Mouse (Mus musculus): ENCODE measurements at regions not wholly inside any gene's neighbourhood (a gene's known extent, or its start where the extent isn't known, plus 50 kb on each side); places are given as distances from the start of the nearest gene placed in this dataset.

DNA sequence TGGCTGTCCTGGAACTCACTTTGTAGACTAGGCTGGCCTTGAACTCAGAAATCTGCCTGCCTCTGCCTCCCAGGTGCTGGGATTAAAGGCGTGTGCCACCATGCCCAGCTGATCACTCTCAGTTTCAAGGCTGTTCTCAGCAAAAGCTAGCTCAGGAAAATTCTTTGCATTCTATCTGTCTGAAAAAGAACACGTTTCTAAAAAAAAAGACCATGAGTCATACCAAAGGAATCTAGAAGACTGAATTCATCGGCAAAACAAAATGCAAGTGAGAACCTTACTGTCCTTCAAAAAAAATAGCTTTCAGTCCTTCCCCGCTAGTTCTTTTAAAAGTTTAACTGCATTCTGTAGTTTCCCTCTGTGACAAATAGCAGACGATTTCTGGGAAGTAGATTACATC lies 596.3 kb upstream of the Syt1 start:
- no peak for ATAC-seq (replicated peaks)
- no peak overlapping the region for H3K9ac ChIP-seq
- no peaks in the 10 kb centered on the region for H3K4me1 ChIP-seq
- 79% methylated on average over 5 of the region's 5 CpGs for WGBS
- no peaks in the 10 kb centered on the region for H3K27me3 ChIP-seq (replicated peaks)
- no peak overlapping the region for H3K27ac ChIP-seq
- H3K36me3 ChIP-seq (replicated peaks), result no peaks in the 10 kb centered on the region
- no peak overlapping the region for H3K4me3 ChIP-seq
- H3K4me2 ChIP-seq, result no peak overlapping the region
- H3K9me3 ChIP-seq, result no peaks in the 10 kb centered on the region

DNA sequence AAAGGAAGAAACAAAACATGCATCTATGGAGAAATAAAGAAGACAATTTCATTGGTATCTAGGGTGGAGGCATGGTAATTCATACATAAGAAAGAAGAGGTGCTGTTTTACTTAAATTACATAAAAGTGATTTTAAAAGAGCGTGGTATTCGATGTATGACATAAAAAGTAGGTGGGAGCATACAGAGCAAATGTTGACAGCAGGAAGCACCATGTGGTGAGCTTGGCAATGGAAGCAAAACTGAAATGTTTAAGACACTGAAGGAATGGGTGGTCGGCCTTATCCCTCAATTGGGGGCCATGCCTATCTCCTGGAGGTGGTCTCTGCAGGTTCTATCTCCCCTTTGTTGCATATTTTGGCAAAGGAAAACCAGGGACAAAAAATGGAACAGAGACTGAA lies 592.5 kb upstream of the Syt1 start:
- no peak for ATAC-seq (replicated peaks)
- WGBS, result 92% methylated on average over 3 of the region's 3 CpGs

DNA sequence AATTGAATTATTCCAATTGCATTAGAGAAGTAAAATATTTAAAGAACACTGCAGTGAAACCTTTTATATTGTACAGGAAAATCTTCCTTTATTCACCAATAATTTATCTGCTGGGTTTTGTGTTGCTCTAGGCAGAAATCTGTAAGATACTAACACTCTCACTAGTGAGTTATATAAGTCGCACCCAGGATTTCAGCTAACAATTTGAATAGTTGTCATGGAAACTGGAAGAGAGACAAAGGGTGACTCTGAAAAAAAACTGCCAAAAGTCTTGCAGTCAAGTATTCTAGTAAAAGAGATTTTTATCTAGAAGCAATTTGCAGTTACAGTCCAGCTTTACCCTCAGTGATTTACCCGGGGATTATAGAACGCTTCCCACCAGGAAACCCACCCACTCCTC lies 587.8 kb upstream of the Syt1 start:
- H3K36me3 ChIP-seq (replicated peaks), result no peaks in the 10 kb centered on the region
- WGBS, result 18% methylated on average over 3 of the region's 3 CpGs
- no peak overlapping the region for H3K9ac ChIP-seq
- H3K4me3 ChIP-seq, result no peak overlapping the region
- no peaks in the 10 kb centered on the region for H3K9me3 ChIP-seq
- no peak overlapping the region for H3K4me2 ChIP-seq
- H3K4me1 ChIP-seq, result peaks cover 6% of the 10 kb centered on the region; the same call in 1 of the 2 replicates
- ATAC-seq (replicated peaks), result 0 out of 2 replicates have a peak, but pooled peaks have one; percentile 27
- H3K27ac ChIP-seq, result peak overlapping the region; percentile 58
- H3K27me3 ChIP-seq (replicated peaks), result no peaks in the 10 kb centered on the region

More for the DNA sequence above, 592.5 kb upstream of the Syt1 start:
- Histone ChIP-seq H3K4me3 (no peak overlapping the region), H3K9ac (no peak overlapping the region), H3K27ac (no peak overlapping the region), H3K4me1 (peaks cover 6% of the 10 kb centered on the region; the same call in 1 of the 2 replicates), H3K36me3 (replicated peaks) (no peaks in the 10 kb centered on the region), H3K4me2 (no peak overlapping the region), H3K9me3 (no peaks in the 10 kb centered on the region), H3K27me3 (replicated peaks) (no peaks in the 10 kb centered on the region)

DNA sequence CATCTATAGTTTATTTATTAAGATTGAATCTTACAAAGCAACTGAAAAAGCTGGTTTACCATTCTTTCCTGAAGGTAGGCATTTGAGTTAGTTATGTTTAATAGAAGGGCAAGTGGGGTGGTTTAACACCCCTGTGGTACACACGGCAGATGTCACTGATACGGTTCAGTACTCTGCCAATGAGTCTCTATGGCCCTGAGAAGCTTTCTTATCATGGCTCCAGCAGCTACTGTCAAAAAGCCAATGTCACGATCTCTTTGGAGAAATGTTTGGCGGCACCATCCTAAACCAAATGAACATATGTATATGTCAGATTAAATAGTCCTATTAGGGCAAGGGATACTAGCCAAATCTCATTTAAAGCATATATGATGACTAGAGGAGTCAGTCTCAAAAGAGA lies 562.4 kb upstream of the Syt1 start:
- no peak overlapping the region for H3K27ac ChIP-seq
- H3K9ac ChIP-seq, result no peak overlapping the region
- no peaks in the 10 kb centered on the region for H3K9me3 ChIP-seq
- no peak for ATAC-seq (replicated peaks)
- no peak overlapping the region for H3K4me2 ChIP-seq
- no peaks in the 10 kb centered on the region for H3K27me3 ChIP-seq (replicated peaks)
- 87% methylated on average over 4 of the region's 4 CpGs for WGBS
- no peak overlapping the region for H3K4me3 ChIP-seq
- no peaks in the 10 kb centered on the region for H3K36me3 ChIP-seq (replicated peaks)
- H3K4me1 ChIP-seq, result no peaks in the 10 kb centered on the region

DNA sequence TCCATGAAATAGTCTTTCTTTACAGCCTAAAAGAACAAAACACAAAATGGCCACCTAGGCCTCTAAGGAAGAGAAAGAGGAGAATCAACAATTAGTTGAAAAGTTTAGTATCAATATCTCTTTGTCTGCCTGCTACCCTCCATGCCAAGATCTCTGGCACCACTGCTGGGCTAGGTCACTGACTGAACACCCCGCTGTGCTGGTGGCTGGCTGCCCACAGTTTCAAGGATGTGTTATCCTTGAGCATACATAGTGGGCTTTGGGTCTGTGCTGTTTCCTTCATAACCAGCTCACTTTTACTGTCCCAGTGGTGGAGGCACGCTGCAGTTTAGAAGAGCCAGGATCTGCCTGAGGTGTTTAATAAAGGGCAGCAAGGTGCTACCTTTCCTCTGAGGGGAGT lies 559.0 kb upstream of the Syt1 start:
- WGBS, result 93% methylated on average over 2 of the region's 2 CpGs
- Histone ChIP-seq H3K4me1 (no peaks in the 10 kb centered on the region), H3K4me3 (no peak overlapping the region), H3K9me3 (no peaks in the 10 kb centered on the region), H3K9ac (no peak overlapping the region), H3K27me3 (replicated peaks) (no peaks in the 10 kb centered on the region), H3K4me2 (no peak overlapping the region), H3K36me3 (replicated peaks) (no peaks in the 10 kb centered on the region), H3K27ac (no peak overlapping the region)
- no peak for ATAC-seq (replicated peaks)

DNA sequence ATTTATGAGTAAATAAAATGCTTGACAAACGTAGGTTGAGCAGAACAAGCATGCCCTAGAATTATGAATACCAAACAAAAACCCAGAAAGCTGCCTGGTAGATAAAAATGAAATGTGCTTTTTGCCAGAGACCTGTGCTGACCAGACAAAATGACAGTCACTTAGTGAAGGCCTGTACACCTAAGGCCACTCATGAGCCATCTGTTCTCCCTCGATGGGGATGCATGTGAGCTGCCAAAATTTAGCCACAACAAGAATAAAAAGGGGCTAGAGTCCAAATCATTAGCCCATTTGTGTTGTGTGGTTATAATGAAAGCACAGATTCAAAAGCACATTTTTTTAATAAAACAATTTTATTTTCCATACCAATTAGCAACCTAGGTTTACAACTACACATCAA lies 555.9 kb upstream of the Syt1 start:
- WGBS, result 67% methylated on average over 2 of the region's 2 CpGs
- Histone ChIP-seq H3K4me1 (peaks cover under 1% of the 10 kb centered on the region; the same call in 1 of the 2 replicates), H3K4me3 (no peak overlapping the region), H3K9me3 (no peaks in the 10 kb centered on the region), H3K4me2 (no peak overlapping the region), H3K27ac (no peak overlapping the region), H3K27me3 (replicated peaks) (no peaks in the 10 kb centered on the region), H3K36me3 (replicated peaks) (no peaks in the 10 kb centered on the region), H3K9ac (no peak overlapping the region)
- ATAC-seq (replicated peaks), result no peak

DNA sequence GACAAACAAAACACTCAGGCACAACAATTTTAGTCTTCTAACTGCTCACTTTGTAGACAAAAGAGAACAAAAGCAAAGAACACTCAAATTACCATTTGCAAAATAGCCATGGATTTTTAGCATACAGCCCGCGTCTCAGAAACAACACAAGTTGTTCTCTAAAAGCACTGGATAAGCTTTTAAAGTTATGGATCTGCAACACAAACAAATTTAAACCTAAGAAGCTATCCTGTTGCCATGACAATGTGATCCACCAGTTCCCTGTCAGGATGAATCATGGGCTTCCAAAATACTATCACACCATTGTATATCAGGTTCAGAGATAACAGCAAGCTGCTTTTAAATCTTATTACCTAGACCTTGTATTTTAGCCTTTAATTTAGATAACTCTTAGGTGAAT lies 550.9 kb upstream of the Syt1 start:
- Histone ChIP-seq H3K27me3 (replicated peaks) (no peaks in the 10 kb centered on the region), H3K4me3 (no peak overlapping the region), H3K27ac (peak overlapping the region; percentile 12; the same call in 1 of the 2 replicates), H3K36me3 (replicated peaks) (no peaks in the 10 kb centered on the region), H3K9me3 (no peaks in the 10 kb centered on the region), H3K4me1 (peaks cover 3% of the 10 kb centered on the region; the same call in 1 of the 2 replicates), H3K4me2 (no peak overlapping the region), H3K9ac (no peak overlapping the region)
- no peak for ATAC-seq (replicated peaks)
- 62% methylated on average over 2 of the region's 2 CpGs for WGBS

DNA sequence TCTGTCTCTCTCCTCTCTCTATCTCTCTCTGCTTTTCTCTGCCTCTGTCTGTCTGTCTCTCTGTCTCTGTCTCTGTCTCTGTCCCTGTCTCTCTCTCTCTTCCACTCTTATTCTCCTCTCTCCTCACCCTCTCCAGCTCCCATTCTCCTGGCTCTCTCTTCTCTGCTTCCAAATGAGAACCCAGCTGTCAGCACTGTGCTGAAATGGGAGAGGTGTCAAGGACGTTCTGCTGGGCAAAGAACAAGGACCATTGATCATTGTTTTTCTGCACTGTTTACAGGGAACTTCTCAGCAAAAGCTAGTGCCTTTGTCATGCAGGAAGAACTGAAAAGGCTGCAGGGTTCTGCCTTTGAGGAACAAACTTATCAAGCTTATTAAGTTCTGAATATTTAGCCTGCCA lies 550.3 kb upstream of the Syt1 start:
- no peak for ATAC-seq (replicated peaks)
- Histone ChIP-seq H3K27me3 (replicated peaks) (no peaks in the 10 kb centered on the region), H3K4me2 (no peak overlapping the region), H3K9me3 (no peaks in the 10 kb centered on the region), H3K9ac (no peak overlapping the region), H3K27ac (peak overlapping the region; percentile 12; the same call in 1 of the 2 replicates), H3K4me3 (no peak overlapping the region), H3K4me1 (peaks cover 3% of the 10 kb centered on the region; the same call in 1 of the 2 replicates), H3K36me3 (replicated peaks) (no peaks in the 10 kb centered on the region)
- WGBS, result 14% methylated on average over 1 of the region's 1 CpGs

DNA sequence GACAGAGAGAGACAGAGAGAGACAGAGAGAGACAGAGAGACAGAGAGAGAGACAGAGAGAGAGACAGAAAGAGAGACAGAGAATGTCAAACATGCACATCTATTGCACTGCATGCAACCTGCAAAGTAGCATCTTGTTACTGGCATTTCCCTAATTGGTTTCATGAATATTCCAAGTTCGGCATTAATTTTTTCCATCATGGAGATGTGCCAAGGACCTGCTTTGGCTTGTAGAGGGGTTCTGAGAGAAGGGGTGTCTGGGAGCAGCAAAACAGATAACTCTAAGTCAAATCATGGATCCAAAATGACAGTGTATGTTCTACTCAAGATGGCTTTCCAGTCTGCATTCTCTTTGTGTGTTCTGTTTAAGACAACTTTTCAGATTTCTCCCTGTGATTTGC lies 532.5 kb upstream of the Syt1 start:
- Histone ChIP-seq H3K9ac (no peak overlapping the region), H3K27ac (no peak overlapping the region), H3K4me2 (no peak overlapping the region), H3K4me3 (no peak overlapping the region), H3K27me3 (replicated peaks) (no peaks in the 10 kb centered on the region), H3K36me3 (replicated peaks) (no peaks in the 10 kb centered on the region), H3K9me3 (no peaks in the 10 kb centered on the region), H3K4me1 (no peaks in the 10 kb centered on the region)
- WGBS, result 83% methylated on average over 1 of the region's 1 CpGs
- ATAC-seq (replicated peaks), result no peak

DNA sequence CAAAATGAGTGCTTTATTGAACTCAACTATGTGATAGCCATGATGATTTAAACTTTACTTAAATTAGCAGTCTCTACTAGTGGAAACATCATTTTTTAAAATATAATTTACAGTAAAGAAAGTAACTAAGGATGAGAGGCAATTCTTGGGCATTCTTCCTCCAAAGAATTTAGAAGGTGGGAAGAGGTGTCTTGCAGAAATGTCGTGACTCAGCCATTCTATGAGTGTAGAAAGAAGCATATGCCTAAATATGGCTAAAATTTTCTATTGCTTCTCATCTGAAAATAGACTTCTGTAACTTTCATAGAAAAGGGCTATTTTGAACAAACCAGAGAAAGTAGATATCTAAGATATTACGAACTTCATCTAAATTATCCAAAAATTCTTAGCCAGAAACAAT lies 529.4 kb upstream of the Syt1 start:
- no peak overlapping the region for H3K9ac ChIP-seq
- no peak for ATAC-seq (replicated peaks)
- no peak overlapping the region for H3K4me3 ChIP-seq
- 91% methylated on average over 2 of the region's 2 CpGs for WGBS
- H3K27me3 ChIP-seq (replicated peaks), result no peaks in the 10 kb centered on the region
- H3K36me3 ChIP-seq (replicated peaks), result no peaks in the 10 kb centered on the region
- no peak overlapping the region for H3K4me2 ChIP-seq
- no peaks in the 10 kb centered on the region for H3K9me3 ChIP-seq
- H3K4me1 ChIP-seq, result no peaks in the 10 kb centered on the region
- no peak overlapping the region for H3K27ac ChIP-seq

DNA sequence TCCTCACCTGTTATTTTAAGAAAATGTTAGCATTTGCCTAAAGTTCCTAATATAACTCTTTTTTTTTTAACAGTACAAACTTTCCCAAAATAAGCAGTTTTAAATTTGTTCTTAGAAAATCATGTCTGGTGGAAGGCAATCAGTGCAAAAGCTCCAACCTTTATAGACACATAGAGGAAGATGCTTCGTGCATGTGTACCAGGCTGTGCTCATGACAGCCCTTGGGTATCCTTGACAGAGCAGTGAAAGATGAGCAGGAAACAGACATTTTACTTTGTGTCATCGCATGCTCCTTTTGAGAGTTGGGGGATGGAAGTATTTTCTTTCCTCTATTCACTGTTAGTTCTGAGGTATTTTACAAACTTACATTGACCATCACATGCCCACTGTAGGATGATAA lies 517.3 kb upstream of the Syt1 start:
- Histone ChIP-seq H3K27me3 (replicated peaks) (no peaks in the 10 kb centered on the region), H3K36me3 (replicated peaks) (no peaks in the 10 kb centered on the region), H3K9ac (no peak overlapping the region), H3K4me2 (no peak overlapping the region), H3K27ac (no peak overlapping the region), H3K9me3 (no peaks in the 10 kb centered on the region), H3K4me1 (no peaks in the 10 kb centered on the region), H3K4me3 (no peak overlapping the region)
- 85% methylated on average over 2 of the region's 2 CpGs for WGBS
- no peak for ATAC-seq (replicated peaks)

DNA sequence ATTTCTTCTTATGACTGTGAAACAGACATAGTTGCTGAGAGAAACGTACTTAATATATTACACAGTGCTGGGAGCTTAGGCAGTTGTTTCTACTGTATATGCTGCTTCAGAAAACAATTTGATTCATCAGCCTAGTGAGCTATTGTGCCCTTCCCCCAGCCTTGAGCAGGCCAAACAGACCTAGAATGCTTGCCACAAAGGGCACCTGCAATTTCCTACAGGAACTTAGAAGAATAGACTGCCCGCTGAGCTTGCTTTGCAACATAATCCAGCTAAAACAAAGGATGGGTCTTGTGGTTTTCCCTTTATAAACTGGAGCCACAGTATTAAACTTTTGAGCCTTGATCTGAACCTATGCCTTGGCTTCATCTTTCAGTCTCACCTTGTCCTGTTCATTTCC lies 510.9 kb upstream of the Syt1 start:
- 21% methylated on average over 2 of the region's 2 CpGs for WGBS
- Histone ChIP-seq H3K9ac (no peak overlapping the region), H3K9me3 (no peaks in the 10 kb centered on the region), H3K36me3 (replicated peaks) (no peaks in the 10 kb centered on the region), H3K27me3 (replicated peaks) (no peaks in the 10 kb centered on the region), H3K4me2 (no peak overlapping the region), H3K27ac (no peak overlapping the region), H3K4me3 (no peak overlapping the region), H3K4me1 (no peaks in the 10 kb centered on the region)
- no peak for ATAC-seq (replicated peaks)

DNA sequence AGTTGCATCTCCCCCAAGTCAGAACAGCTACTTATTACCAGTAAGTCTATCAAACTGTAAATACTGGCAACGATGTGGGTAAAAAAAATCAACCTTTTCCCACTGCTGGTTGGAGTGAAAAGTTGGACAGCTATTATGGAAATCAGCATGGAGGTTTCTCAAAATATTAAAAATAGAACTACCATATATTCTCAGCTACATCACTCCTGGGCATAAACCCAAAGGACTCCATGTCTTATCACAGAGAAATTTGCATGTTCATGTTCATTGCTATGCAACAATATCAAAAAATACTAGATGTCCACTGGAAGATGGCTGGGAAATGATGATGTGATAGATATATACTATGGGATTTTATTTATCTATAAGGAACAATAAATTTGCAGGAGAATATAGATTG lies 506.9 kb upstream of the Syt1 start:
- ATAC-seq (replicated peaks), result no peak
- Histone ChIP-seq H3K36me3 (replicated peaks) (no peaks in the 10 kb centered on the region), H3K4me1 (no peaks in the 10 kb centered on the region), H3K27me3 (replicated peaks) (no peaks in the 10 kb centered on the region), H3K9ac (no peak overlapping the region), H3K27ac (no peak overlapping the region), H3K4me2 (no peak overlapping the region), H3K4me3 (no peak overlapping the region), H3K9me3 (no peaks in the 10 kb centered on the region)
- 95% methylated on average over 1 of the region's 1 CpGs for WGBS

DNA sequence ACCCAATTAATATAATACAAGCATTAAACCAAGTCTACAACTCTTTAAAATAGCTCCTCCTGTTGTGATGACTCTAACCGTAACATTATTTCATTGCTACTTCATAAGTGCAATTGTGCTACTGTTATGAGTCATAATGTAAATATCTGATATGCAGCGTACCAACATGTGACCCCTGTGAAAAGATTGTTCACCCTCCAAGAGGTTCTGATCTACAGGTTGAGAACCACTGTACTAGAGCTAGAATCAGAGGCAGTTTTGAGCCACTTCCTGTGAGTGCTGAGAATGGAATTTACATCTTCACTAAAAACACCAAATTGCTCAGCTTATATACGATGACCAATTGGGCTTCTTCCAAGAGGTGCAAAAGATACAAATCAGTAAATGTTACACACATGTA lies 504.4 kb upstream of the Syt1 start:
- no peak for ATAC-seq (replicated peaks)
- Histone ChIP-seq H3K4me1 (no peaks in the 10 kb centered on the region), H3K9ac (no peak overlapping the region), H3K9me3 (no peaks in the 10 kb centered on the region), H3K36me3 (replicated peaks) (no peaks in the 10 kb centered on the region), H3K4me3 (no peak overlapping the region), H3K27ac (no peak overlapping the region), H3K27me3 (replicated peaks) (no peaks in the 10 kb centered on the region), H3K4me2 (no peak overlapping the region)
- 92% methylated on average over 3 of the region's 3 CpGs for WGBS
